Mouse (Mus musculus) kidney, postnatal 0 days (tissue): ENCODE data around the gene Sept9. TPM values are rescaled to one million over a fixed set of nuclear protein-coding genes. Genes with fewer than 3 reads are reported as not detected.

Experiments used
- ATAC-seq: fragments of 200-750 bp; cut with Nextera tagmentation; replicated peaks from 2 replicates; pipeline ENCODE4 v1.8.0; 2017; ENCODE audit warnings: low read depth, moderate number of reproducible peaks, moderate TSS enrichment, moderate library complexity; ENCODE audit not compliant: low FRiP score
- DNase-seq: peaks from one replicate; pipeline ENCODE4 v3.0.0-alpha.2; 2016; ENCODE audit warnings: low spot score
- H3K27ac ChIP-seq: fragments of 300-500 bp; sonication (generic); 2 replicates; pipeline ENCODE4 v1.5.1; 2014; ENCODE audit warnings: mild to moderate bottlenecking
- H3K27me3 ChIP-seq: fragments of 300-500 bp; sonication (generic); 2 replicates; pipeline ENCODE4 v1.6.1; 2014; ENCODE audit warnings: low read length, mixed read lengths; ENCODE audit not compliant: insufficient read depth
- H3K36me3 ChIP-seq: fragments of 300-500 bp; sonication (generic); 2 replicates; pipeline ENCODE4 v1.6.1; 2014; ENCODE audit warnings: low read length, mixed read lengths; ENCODE audit not compliant: insufficient read depth
- H3K4me1 ChIP-seq: fragments of 300-500 bp; sonication (generic); replicated peaks from 2 replicates; pipeline ENCODE4 v1.6.1; 2014; ENCODE audit warnings: antibody characterized with exemption, low read length, mixed read lengths; ENCODE audit not compliant: insufficient read depth
- H3K4me2 ChIP-seq: fragments of 300-500 bp; sonication (generic); 2 replicates; pipeline ENCODE4 v1.6.1; 2014; ENCODE audit warnings: mild to moderate bottlenecking, low read length, moderate library complexity, mixed read lengths
- H3K4me3 ChIP-seq: fragments of 300-500 bp; sonication (generic); replicated peaks from 2 replicates; pipeline ENCODE4 v1.5.1; 2014; ENCODE audit warnings: low read depth, low read length
- H3K9ac ChIP-seq: fragments of 300-500 bp; sonication (generic); 2 replicates; pipeline ENCODE4 v1.6.1; 2014; ENCODE audit warnings: low read depth, low read length
- H3K9me3 ChIP-seq: fragments of 300-500 bp; sonication (generic); replicated peaks from 2 replicates; pipeline ENCODE4 v1.6.1; 2016; ENCODE audit warnings: low read length, inconsistent platforms, mixed read lengths
- CTCF ChIP-seq: IDR thresholded peaks from 2 replicates; pipeline ENCODE4 v1.5.1; 2016; ENCODE audit warnings: antibody characterized with exemption, low read depth, mild to moderate bottlenecking, moderate library complexity
- WGBS: fragments of 180-500 bp; shearing (Covaris S2); extraction: QIAGEN DNeasy Blood & Tissue Kit; methylation state at CpG from one replicate; pipeline ENCODE4 v1.1.7; 2014; 5-methylcytosine and 5-hydroxymethylcytosine counted together
- polyA plus RNA-seq: library from polyadenylated mRNA; unstranded; fragments of >200 nt; fragmentation: Nextera tagmentation; extraction: Ambion mirVana; gene quantifications from 2 replicates; pipeline ENCODE4 v1.2.1, GENCODE M21; 2015

The Sept9 gene
- polyA plus RNA-seq, 1 experiment from 2014 or later, result 71.2 TPM

DNA sequence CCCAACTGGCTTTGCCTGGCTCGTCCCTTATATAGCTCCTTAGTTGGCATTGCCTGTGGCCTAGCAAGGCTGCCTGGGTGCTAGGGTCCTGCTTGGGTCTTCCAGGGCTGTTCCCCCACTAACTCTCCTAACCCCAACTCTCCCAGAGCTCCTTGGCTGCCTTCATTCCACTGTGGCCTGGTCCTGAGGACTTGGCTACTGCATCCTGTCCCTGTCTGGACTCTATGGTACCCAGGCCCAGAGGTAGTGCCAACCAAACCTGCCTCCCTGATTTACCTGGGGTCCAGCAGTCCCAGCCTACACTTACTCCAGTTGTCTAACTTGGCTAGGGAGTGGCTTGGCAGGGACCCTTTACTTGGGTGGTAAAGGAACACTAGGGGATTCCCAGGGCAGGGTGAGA is 207.2 kb downstream of the Sept9 start:
- Histone ChIP-seq H3K9ac (no peak overlapping the region), H3K27me3 (0 out of 2 replicates have a peak, but pooled peaks cover 5% of the 10 kb centered on the region), H3K36me3 (no peaks in the 10 kb centered on the region), H3K9me3 (no peaks in the 10 kb centered on the region), H3K4me2 (no peak overlapping the region), H3K27ac (no peak overlapping the region), H3K4me3 (no peak overlapping the region), H3K4me1 (peaks cover 12% of the 10 kb centered on the region; the same call in 1 of the 2 replicates)
- no peak for DNase-seq
- no peak; the same call in 1 of the 2 replicates for ATAC-seq
- TF ChIP-seq CTCF, result no peak
- 87% methylated on average over 1 of the region's 1 CpGs for WGBS

GRCm38 (mm10) chr11:117407196-117407595 is 207.7 kb downstream of the Sept9 start:
- no peak for TF ChIP-seq CTCF
- H3K27ac ChIP-seq, result no peak overlapping the region
- WGBS, result 30% methylated on average over 4 of the region's 4 CpGs

GRCm38 (mm10) chr11:117407651-117408441 is 208.4 kb downstream of the Sept9 start:
- no peak overlapping the region for H3K27ac ChIP-seq
- peak overlapping the region; percentile 4; the same call in 1 of the 2 replicates for H3K4me3 ChIP-seq
- ATAC-seq (no peak), DNase-seq (peak; percentile 51)
- 0 out of 2 replicates have a peak, but pooled peaks cover 5% of the 10 kb centered on the region for H3K27me3 ChIP-seq
- 0 out of 2 replicates have a peak overlapping the region, but pooled peaks have one; percentile 4 for H3K9ac ChIP-seq
- TF ChIP-seq CTCF, result no peak
- peaks cover 12% of the 10 kb centered on the region; the same call in 1 of the 2 replicates for H3K4me1 ChIP-seq
- WGBS, result 1% methylated on average over 28 of the region's 28 CpGs
- no peaks in the 10 kb centered on the region for H3K9me3 ChIP-seq
- H3K4me2 ChIP-seq, result peak overlapping the region; percentile 47
- H3K36me3 ChIP-seq, result no peaks in the 10 kb centered on the region

More at GRCm38 (mm10) chr11:117407196-117407595, 207.7 kb downstream of the Sept9 start:
- Histone ChIP-seq H3K36me3 (no peaks in the 10 kb centered on the region), H3K4me2 (peak overlapping the region; percentile 47), H3K9ac (0 out of 2 replicates have a peak overlapping the region, but pooled peaks have one; percentile 4), H3K4me1 (peaks cover 12% of the 10 kb centered on the region; the same call in 1 of the 2 replicates), H3K27me3 (0 out of 2 replicates have a peak, but pooled peaks cover 5% of the 10 kb centered on the region), H3K4me3 (no peak overlapping the region), H3K9me3 (no peaks in the 10 kb centered on the region)
- DNase-seq, result no peak
- ATAC-seq, result no peak

DNA sequence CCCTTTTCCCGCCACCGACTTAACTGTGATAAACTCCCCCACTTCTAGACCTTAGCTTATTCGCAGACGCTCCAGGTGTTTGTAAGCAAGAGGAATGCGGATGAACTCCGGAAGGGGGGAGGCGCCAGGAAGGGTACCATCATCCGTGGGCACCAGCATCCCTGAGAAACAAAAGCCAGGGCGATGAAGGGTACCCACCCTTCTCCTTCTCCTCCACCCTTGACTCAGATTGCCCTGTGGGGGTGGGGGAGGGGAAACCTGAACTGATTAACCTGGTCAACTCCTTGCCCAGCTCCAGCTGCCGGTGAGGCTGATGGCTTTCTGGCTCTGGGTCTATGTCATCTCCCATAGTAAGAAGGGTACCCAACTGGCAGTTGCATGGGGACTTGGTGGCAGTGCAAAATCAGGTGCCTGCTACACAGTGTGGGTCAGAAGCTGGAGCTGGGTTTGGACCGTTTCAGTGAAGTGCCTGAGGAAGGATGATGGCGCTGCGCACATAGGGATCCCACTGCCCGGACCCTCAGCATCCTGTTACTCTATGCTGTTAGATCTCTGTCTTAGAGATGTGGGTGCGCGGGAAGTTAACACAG is 209.1 kb downstream of the Sept9 start:
- H3K36me3 ChIP-seq, result no peaks in the 10 kb centered on the region
- TF ChIP-seq CTCF, result no peak
- ATAC-seq (no peak), DNase-seq (no peak)
- peaks cover 8% of the 10 kb centered on the region; the same call in 1 of the 2 replicates for H3K27me3 ChIP-seq
- peaks cover 14% of the 10 kb centered on the region; the same call in 1 of the 2 replicates for H3K4me1 ChIP-seq
- H3K9ac ChIP-seq, result no peak overlapping the region
- 8% methylated on average over 16 of the region's 16 CpGs for WGBS
- H3K27ac ChIP-seq, result no peak overlapping the region
- H3K4me2 ChIP-seq, result peak overlapping the region; percentile 47
- peak overlapping the region; percentile 4; the same call in 1 of the 2 replicates for H3K4me3 ChIP-seq
- H3K9me3 ChIP-seq, result no peaks in the 10 kb centered on the region

DNA sequence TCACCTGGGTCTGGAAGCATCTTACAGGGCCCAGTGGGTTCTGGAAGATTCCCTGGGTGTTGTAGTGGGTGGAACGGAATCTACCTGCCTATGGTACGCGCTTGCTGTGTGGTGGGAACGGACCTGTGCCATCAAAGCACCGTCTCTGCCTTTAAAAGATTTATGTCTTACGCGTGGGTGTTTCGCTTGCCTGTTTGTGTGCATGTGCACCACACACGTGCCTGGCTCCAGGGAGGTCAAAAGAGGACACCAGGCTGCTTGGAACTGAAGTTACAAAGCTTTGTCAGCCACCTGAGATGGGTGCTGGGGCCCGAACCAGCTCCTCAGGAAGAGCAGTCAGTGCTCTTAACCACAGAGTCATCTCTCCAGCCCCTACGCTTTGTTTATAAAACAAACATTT is 209.9 kb downstream of the Sept9 start:
- WGBS, result 36% methylated on average over 11 of the region's 11 CpGs
- ATAC-seq, result no peak

DNA sequence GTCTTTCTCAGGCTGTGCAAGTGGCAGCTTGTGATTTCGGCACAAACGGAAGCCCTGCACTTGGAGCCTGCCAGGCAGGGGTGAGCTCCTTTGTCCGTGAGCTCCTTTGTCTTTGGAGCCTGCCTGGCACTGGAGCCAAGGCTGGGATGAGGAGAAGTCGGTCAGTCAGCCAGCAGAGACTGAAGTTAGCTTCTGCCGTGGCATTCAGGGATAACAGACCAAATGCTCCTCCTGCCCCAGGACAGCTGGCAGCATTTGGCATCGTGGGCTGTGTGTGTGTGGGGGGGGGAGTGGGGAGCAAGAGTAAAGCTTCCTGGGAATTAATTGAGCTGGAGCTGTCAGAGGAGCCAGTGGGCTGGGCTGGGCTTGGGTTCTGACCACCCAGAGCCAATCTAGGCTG is 210.6 kb downstream of the Sept9 start:
- Histone ChIP-seq H3K27me3 (peaks cover 18% of the 10 kb centered on the region), H3K36me3 (no peaks in the 10 kb centered on the region), H3K4me1 (peaks cover 17% of the 10 kb centered on the region), H3K9ac (no peak overlapping the region), H3K4me2 (no peak overlapping the region), H3K4me3 (no peak overlapping the region), H3K9me3 (no peaks in the 10 kb centered on the region), H3K27ac (no peak overlapping the region)
- DNase-seq, result no peak
- 10% methylated on average over 6 of the region's 6 CpGs for WGBS
- no peak for ATAC-seq
- no peak for TF ChIP-seq CTCF

More for the DNA sequence above, 209.9 kb downstream of the Sept9 start:
- DNase-seq, result no peak
- Histone ChIP-seq H3K36me3 (no peaks in the 10 kb centered on the region), H3K4me3 (no peak overlapping the region), H3K4me1 (peaks cover 14% of the 10 kb centered on the region; the same call in 1 of the 2 replicates), H3K9me3 (no peaks in the 10 kb centered on the region), H3K9ac (no peak overlapping the region), H3K27me3 (peaks cover 15% of the 10 kb centered on the region; the same call in 1 of the 2 replicates), H3K27ac (no peak overlapping the region), H3K4me2 (no peak overlapping the region)
- no peak for TF ChIP-seq CTCF
